Mouse (Mus musculus): ENCODE measurements around the gene Olfr1079.

DNA sequence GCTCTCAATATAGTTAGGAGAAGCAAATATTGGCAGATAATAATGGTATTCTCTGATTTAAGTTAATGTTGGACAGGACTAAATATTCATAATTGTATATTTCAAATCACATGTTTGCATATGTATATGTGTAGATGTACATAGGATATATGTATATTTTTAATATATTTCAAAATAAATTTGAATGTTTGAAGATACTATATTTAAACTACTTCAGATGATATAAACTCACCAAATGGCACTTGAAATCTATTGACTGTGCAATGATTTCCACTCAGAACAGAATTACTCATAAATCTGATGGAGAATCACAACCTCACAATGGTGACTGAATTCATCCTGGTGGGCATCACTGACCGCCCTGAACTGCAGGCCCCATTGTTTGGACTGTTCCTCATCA, 34.1 kb downstream of the Olfr1079 start, which contains the start of gene Olfr1076:
- TF ChIP-seq CTCF (IDR thresholded peaks at IDR 0.05; ENCODE audit: borderline replicate concordance, extremely low read depth, insufficient read depth, insufficient read length) (no peak), POLR2A (IDR thresholded peaks at IDR 0.05; ENCODE audit: borderline replicate concordance, extremely low read depth, insufficient read depth, insufficient read length, poor library complexity, severe bottlenecking) (no peak)
